Mouse (Mus musculus) megakaryocyte-erythroid progenitor cell, adult 5-6 weeks (primary cell): ENCODE data around the gene Ptprd. TPM values are rescaled to one million over a fixed set of nuclear protein-coding genes. Genes with fewer than 3 reads are reported as not detected.
"Not testable (repeated sequence)": the region's sequence is repeated elsewhere in the genome, so short reads cannot be mapped to it uniquely, and the experiment has no call there.

Source experiments
- ATAC-seq: replicated peaks from 2 replicates; pipeline ENCODE4 v1.8.0; 2016; ENCODE audit warnings: mild to moderate bottlenecking, inconsistent platforms; ENCODE audit not compliant: severe bottlenecking, poor library complexity, low FRiP score, low TSS enrichment
- total RNA-seq, 2 experiments: library from RNA; stranded (forward) in 1 of 2; stranded (reverse) in 1 of 2; fragments of 200-1000, 215-1000 nt in 1 of 2; fragments of >200 nt in 1 of 2; fragmentation: Nextera tagmentation in 1 of 2; gene quantifications; 2 replicates each; pipeline ENCODE4 v1.2.3; 2014 to 2017

Ptprd gene
- total RNA-seq, 2 experiments from 2014 or later, result not detected

DNA sequence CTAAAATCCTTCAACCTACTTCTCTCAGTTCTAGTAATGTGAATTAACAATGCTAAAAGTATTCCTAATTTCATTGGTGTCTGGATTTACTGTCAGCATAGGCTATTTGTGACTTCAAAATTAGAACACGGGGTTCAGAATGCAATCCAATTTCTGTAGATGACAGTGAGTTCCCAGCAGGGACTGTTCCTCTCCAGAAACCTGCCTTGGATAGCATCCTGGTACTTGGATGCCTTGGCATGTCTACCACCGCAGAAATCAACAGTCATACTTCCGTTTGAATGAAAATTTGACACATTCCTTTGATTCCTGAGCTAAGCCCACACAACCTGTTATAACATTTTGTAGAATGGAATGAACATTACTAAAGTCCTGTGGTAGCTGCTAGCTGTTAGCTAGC lies 2018.3 kb downstream of the Ptprd start:
- ATAC-seq, result no peak

DNA sequence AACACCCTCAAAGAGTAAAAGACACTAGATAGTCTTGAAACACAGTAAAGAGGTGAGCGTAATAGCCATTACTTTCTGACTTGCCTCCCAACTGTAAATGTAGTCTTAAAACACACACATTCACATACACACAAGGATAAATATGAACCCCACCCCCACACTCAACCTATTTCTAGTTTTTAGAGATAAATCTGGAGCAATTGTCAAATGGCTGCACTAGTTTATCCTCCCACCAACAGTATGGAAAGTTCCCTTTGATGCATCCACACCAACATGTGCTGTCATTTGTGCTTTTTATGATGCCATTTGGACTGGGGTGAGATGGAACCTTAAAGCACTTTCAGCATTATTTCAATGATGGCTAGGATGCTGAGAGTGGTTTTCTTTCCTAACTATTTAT lies 2019.7 kb downstream of the Ptprd start:
- ATAC-seq, result no peak

DNA sequence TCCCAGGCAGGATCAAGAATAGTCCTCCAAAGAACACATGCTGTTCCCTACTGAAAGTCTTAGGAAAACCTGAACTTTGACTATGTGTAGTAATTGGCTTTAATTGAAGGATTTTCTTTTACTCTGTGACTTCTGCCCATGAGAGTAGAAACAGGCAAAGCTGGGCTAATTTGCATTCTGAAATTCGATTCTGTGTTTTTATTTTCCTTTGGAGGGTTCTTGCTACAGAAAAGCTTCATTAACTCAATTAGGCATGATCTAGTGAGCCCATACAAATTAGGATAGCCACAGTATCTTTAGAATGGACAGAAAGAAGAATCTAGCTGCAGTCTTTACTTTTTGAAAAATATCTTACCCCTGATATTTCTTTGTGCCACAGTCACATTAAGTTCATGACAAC lies 2021.0 kb downstream of the Ptprd start:
- ATAC-seq, result no peak

DNA sequence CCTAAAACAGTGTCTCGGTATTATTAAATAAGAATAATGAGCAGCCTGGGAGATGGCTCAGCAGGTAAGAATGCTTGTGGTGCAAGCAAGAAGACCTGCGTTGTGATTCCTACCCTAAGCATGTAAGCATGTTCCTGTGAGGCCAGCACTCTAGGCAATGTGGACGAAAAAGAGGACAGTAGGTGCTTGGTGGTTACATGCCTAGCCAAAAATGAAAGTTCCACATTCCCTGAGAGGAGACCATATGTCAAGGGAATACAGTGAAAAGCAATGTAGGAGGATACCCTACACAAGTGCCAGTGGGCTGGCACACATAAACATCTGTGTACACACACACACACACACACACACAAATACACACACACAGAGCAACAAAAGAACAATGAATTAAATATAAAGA lies 2028.7 kb downstream of the Ptprd start:
- ATAC-seq, result no peak

DNA sequence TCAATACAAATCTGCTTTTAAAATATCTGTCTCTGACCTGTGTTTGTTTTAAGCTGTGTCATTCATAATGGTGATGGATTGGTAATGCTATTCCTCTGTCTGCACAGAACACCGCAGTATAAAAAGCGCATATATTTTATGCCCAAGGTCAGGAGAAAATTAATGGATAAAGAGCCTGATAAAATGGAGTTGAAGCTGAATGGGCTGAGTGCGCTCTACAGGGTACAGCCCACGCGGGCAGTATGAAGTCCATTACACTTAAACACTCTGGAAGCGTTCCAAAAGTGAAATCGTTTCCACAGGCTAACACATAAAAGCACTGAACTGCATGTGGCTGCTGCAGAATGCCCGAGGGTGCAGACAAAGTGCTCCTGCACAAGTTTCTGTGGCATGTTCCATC lies 2032.3 kb downstream of the Ptprd start:
- no peak for ATAC-seq

DNA sequence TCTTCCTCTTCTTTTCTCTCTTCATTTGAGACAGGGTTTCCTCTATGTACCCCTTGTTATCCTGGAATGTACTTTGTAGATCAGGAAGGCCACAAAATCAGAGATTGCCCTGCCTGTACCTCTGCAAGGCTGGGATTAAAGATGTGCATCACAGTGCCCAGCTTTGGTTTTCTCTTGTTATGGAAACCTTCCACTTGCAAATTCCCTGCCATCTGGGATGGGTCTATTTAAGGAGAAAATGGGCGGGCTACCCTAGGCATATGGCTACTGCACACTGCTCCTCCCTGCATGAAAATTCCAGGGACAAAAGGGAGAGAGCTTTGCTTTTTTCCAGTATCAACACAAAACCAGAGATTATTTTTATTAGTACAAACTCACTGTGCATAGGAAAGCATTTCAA lies 2036.7 kb downstream of the Ptprd start:
- no peak for ATAC-seq

DNA sequence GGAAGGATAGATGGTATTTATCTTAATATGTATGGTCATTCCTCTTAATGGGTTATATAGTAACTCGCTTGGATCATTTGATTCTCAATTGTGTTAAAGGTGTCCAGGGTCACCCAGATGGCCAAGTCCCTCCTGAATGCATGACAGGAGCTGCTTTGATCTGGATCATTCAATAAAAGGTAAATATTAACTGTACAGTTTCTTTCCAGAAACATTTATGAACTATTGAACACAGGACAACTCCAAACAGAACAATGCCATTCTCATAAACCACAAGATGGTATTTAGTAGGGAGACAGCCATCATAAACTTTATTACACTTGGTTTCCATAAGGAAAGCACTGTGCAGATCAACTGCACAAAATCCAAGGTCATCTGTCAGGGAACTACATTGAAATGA lies 2056.0 kb downstream of the Ptprd start:
- no peak for ATAC-seq

DNA sequence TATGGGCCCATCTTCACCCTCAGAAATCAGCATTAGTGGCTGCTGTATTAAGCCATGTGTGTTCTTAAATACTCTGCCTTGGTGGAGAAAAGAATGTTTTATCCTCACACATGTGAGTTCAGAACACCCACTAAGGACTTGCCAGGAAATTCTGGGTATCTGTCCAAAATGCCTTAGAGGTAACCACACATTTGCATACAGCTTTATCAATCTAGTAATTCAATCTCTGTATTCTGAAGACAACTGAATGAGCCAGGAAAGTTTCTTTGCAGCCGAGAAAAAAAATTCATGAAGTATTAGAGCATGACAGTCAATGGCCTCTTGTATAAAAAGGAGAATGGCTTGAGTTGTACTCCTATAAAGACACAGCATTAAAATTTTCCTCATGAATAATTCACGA lies 2057.6 kb downstream of the Ptprd start:
- no peak for ATAC-seq

DNA sequence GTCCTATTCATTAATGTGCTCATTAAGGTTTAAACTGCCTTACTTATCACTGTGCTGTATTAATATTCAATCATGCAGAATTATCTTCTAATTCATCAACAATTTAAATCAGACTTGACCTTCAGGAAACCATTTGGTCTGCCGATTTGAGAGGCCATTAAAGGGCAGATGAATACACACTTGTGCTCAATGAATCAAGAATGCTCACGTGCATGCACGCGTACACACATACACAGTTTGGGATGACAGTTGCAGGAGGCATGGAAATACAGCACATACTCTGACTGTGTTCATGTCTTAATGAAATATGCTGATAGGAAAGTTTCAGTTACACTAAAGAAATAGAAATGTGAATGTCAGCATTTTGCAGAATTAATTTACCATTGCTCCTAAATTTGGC lies 2066.8 kb downstream of the Ptprd start:
- no peak for ATAC-seq

DNA sequence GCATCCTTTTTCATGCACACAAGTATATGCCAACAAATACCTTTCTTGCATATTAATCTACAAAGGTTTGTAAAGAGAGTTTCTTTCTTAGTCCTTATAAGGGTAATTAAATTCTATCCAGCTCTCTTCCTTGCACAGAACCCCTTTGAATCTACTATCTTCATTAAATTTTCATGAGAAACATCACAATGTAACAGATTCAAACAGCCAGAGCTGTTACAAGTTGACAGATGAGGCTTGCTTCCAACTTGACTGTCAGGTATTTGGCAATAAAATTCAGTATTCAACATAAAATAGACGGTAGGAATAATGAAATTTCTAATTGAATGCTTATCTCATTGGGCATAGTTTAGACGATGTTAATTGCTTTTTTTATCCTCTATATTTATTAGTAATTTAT lies 2067.4 kb downstream of the Ptprd start:
- no peak for ATAC-seq

DNA sequence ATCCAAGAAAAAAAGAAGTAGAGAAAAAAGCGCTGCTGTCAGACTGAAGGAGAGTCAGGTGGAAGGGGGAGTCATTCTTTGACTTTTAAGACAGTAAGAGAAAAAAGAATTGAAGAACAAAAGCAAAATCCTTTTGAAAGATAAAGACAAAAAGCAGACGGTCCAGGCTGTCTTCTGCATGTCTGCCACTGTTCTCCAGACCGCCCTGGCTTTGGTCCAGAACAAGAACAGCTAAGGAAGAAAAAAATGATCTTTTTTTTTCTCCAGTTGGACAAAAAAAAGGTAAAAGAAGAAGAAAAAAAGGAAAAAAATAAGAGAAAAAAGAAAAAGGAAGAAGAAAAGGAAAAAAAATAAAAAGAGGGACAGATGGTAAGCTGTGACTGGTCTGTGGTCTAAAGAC lies 2073.9 kb downstream of the Ptprd start:
- ATAC-seq, result no peak

DNA sequence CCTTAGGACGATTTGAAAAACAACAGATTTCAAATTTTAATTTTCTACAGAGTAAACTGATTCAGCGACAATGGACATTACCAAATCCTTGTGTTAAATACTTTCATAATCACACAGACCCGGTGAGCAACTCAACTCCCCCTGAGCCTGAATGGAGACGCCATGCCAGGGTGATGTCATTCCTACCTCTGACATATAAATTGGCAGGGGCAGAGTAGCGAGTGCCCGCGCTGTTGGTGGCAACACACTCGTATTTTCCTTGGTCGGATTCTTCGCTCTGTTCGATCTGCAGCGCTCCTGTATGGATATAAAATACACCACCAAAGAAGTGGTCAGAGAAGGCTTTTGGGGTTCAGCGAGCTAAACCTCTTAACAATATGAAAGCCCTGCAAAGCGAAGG lies 2075.1 kb downstream of the Ptprd start:
- no peak for ATAC-seq

DNA sequence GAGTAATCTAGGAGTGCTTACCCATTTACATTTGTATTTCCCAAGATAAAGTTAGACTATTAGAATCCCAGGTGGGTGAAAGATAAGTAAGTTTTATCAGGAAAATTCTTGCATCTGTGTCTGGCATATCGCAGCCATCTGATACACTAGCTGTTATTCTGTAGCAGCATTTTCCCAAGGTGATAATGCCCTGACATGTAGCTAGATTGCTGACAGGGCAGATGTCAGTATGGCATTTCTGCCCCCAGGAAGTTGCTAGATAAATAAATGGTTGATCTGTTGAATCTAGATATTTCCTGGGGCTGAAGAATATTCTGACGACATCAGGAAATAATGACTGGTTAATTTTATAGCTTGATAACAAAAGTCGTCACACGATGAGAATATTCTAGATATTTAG lies 2119.9 kb downstream of the Ptprd start:
- ATAC-seq, result no peak

DNA sequence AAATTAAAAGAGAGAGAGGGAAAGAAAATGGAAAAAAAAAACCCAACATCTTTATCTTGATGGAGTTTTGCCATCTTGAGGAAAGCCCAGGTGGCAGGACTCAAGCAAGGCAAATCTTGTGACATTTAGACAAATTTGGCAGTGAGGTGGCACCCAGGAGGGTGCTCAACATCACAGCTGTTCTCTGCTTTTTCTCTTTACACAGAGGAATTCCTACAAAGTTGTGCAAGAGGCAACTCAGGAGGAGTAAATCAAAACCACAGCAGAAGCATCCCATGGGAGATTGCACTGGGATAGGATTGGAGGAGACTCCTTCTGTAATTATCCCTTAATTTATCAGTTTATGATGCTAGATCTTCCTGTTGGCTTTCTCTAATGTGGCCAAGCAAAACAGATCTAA lies 2121.9 kb downstream of the Ptprd start:
- ATAC-seq, result no peak

DNA sequence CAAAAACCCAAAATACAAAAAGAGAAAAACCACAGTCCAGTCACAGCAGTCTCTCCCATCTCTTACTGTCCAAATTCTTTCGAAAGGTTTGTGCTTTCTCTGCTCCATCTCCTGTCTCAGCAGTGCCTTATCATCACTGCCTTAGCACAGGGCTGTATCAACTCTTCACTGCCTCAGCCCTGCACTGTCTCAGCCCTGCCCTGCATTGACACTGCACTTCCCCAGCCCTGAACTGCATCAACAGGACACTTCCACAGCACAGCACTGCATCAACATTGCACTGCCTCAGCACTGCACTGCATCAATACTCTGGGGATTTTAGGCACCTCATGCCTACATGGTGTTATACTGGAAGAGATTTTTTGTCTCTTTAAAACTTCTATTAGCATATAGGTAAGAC lies 2135.7 kb downstream of the Ptprd start:
- ATAC-seq, result no peak

DNA sequence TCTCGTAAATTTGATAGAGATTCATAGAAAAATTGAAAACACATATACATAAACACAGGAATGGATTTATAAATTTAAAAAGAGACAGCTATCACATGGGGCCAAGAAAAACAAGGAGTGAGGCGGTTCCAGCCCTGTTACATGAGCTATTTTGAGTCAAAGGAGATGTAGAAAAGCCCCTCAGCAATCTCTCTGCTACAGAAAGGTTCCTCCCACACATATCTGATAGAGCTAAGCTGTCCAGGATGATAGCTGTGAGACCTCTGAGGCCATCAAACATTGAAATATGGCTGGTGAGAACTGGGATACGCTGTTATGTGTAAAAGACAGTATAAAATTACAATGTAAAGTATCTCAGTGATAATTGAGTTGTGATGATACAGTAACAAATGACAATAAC lies 2138.5 kb downstream of the Ptprd start:
- ATAC-seq, result no peak

DNA sequence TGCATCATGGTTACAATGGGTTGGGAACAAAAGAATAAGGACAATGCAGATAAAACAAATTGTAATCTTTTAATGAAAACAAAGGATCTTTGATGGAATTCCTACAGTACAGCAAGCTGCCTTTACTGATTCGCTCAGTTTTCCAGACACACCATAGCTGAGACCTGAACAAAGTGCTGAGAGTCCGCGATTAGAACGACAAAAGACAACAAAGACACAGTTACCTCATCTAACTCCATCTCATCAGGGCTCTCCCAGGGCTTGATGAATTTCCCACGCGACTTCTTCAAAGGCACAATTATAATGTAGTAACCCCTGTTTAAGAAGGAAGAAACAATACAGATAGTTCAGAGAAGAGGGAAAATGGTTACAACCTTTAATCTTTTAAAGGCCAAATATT lies 2140.0 kb downstream of the Ptprd start:
- ATAC-seq, result no peak

DNA sequence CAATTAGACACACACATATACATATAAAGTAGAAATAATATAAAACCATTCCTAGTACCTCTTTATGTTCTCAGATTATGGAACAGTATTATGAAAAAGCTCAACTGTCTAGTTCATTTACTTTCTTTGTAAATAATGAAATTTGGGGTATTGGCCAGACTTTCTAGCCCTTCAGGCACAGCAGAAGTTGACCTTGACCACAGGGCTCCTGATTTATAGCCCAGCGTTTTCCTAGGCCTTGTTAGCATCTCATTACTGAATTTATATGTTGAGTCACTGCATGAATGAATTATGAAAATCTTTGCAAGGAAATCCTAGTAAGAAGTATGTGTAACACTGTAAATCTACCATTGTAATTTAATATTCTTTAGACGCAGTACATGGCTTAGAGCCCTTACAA lies 2154.9 kb downstream of the Ptprd start:
- ATAC-seq, result no peak

DNA sequence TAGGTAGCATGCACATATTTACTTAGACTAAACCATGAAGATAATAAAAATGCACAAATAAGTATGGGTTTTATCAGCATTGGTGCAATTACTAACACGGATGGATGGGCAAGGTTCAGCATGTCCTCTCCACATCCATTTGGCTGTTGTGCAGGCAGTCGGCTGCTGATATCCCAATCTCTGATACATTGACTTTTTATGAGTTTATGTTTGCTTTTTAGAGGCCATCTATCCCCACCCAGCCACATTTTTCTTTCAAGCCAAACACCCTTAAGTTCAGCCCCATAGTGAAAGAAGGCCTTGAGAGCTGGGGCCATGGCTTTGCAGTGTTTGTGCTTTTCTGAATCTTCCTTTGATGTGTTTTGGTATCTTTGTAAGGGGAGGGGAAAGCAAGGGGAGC lies 2166.1 kb downstream of the Ptprd start:
- ATAC-seq, result no peak

DNA sequence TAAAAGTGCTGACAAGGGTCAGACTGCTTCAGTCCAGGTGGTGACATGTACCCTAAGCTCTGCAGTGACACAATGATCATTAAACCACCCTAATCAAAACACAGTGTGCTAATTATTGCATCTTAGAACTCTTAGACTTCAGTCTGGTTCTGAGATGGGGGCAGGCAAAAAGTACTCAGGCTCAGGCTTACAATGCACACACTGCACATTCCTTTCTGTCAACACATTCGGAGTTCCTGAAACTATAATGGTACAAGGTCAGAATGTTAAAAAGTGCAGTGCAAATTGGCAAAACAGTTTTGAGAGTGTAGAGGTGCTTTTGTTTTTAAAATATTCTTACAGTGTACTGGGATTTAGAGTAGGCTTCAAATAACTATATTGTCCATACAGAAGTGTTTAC lies 2167.0 kb downstream of the Ptprd start:
- no peak for ATAC-seq

DNA sequence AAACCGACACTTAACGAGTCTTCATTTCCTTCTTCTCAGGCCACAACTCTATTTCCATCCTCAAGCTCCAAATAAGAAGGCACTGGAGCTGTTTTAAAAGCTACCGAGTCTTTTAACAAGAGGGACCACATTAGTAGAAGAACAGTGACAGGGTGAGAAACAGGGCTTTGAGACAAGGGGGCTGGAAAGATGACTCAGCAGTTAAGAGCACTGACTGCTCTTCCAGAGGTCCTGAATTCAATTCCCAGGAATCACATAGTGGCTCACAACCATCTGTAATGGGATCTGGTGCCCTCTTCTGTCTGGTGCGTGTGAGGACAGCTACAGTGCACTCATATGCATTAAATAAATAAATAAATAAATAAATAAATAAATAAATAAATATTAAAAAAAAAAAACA lies 2174.6 kb downstream of the Ptprd start:
- ATAC-seq, result not testable (repeated sequence)

DNA sequence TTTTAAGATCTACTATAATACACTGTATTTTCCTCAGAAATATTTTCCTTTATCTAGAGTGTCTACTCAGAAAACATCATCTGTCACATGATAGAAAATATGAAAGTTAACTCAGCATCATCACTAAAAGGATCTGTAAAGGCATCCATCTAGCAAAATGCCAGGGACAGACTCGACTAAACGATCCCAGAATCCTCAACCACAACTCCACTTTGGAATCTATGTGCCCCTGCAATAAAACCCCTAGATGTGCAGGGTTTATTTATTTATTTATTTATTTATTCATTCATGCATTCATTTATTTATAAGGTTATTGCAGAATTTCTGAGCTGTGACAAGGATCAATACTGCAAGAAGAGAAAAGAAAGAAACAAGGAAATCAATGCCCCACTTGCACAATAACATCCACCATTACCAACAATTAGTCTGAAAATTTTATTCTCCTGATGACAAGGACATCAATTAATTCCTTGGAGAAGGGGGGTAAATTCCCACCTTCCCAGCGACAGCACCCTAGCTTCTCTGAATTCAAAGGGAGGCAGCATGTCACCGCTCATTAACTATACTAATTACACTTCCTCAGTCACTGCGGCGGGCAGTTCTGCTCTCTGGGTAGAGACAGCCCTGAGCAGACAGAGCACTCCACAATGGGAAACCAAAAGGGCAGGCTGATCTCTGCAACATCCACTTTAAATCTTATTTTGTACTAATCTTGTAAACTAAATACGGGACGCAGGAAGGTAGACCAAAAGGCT lies 2186.0 kb downstream of the Ptprd start:
- no peak for ATAC-seq
